Mouse (Mus musculus) stomach, postnatal 0 days (tissue): Measurements from ENCODE around the gene Slc22a23. TPM values are rescaled to one million over a fixed set of nuclear protein-coding genes. Genes with fewer than 3 reads are reported as not detected.

Experiments
- ATAC-seq: fragments of 200-750 bp; cut with Nextera tagmentation; 2 replicates; pipeline ENCODE4 v1.8.0; 2017; ENCODE audit not compliant: low FRiP score, low TSS enrichment
- DNase-seq: peaks from one replicate; pipeline ENCODE4 v3.0.0-alpha.2; 2016; ENCODE audit warnings: low spot score
- H3K27ac ChIP-seq: fragments of 300-500 bp; sonication (generic); replicated peaks from 2 replicates; pipeline ENCODE4 v1.5.1; 2014; ENCODE audit warnings: mild to moderate bottlenecking, control low read depth
- H3K27me3 ChIP-seq: fragments of 300-500 bp; sonication (generic); 2 replicates; pipeline ENCODE4 v1.6.1; 2014; ENCODE audit warnings: low read length; ENCODE audit not compliant: control insufficient read depth, insufficient read depth
- H3K36me3 ChIP-seq: fragments of 300-500 bp; sonication (generic); 2 replicates; pipeline ENCODE4 v1.6.1; 2014; ENCODE audit warnings: low read length, mixed read lengths; ENCODE audit not compliant: control insufficient read depth, insufficient read depth
- H3K4me1 ChIP-seq: fragments of 300-500 bp; sonication (generic); replicated peaks from 2 replicates; pipeline ENCODE4 v1.6.1; 2014; ENCODE audit warnings: antibody characterized with exemption; ENCODE audit not compliant: control insufficient read depth, insufficient read depth
- H3K4me2 ChIP-seq: fragments of 300-500 bp; sonication (generic); replicated peaks from 2 replicates; pipeline ENCODE4 v1.6.1; 2014; ENCODE audit warnings: low read depth, mild to moderate bottlenecking, control low read depth, moderate library complexity
- H3K4me3 ChIP-seq: fragments of 300-500 bp; sonication (generic); 2 replicates; pipeline ENCODE4 v1.5.1; 2014; ENCODE audit warnings: low read depth, low read length, control low read depth
- H3K9ac ChIP-seq: fragments of 300-500 bp; sonication (generic); 2 replicates; pipeline ENCODE4 v1.6.1; 2014; ENCODE audit warnings: mild to moderate bottlenecking, low read length, control low read depth, mixed read lengths
- H3K9me3 ChIP-seq: fragments of 300-500 bp; sonication (generic); 2 replicates; pipeline ENCODE4 v1.6.1; 2016; ENCODE audit warnings: low read length; ENCODE audit not compliant: control insufficient read depth
- CTCF ChIP-seq: IDR thresholded peaks from 2 replicates; pipeline ENCODE4 v1.5.1; 2016; ENCODE audit warnings: antibody characterized with exemption, low read depth, mild to moderate bottlenecking, moderate library complexity
- EP300 ChIP-seq: optimal IDR thresholded peaks from 2 replicates; pipeline ENCODE3; 2016; ENCODE audit warnings: antibody characterized with exemption
- WGBS: fragments of 180-500 bp; shearing (Covaris S2); extraction: QIAGEN DNeasy Blood & Tissue Kit; methylation state at CpG from one replicate; pipeline ENCODE4 v1.1.7; 2014; 5-methylcytosine and 5-hydroxymethylcytosine counted together
- polyA plus RNA-seq: library from polyadenylated mRNA; unstranded; fragments of >200 nt; fragmentation: Nextera tagmentation; extraction: Ambion mirVana; gene quantifications from 2 replicates; pipeline ENCODE4 v1.2.1, GENCODE M21; 2015

The Slc22a23 gene
- polyA plus RNA-seq, 1 experiment from 2014 or later = 6.9 TPM

DNA sequence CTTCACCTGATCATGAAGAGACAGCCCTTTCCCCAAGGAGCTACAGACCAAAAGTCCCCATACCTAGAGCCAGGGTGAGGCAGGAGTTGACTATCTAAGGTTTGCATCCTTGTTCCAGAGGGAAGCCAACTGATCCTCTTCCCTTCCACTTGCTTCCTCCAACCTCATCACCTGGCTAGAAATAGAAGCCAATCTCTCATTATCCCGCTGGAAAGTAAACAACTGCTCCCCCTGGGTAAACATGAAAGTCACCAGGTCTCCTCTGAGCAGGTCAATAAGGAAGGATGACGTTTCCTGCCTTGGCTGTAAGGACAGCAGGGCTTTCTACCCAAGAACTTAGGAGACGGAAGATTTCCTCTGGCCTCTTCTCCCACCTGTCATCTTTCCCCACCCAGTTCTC is 98.2 kb downstream of the Slc22a23 start:
- DNase-seq (peak; percentile 55), ATAC-seq (peak; percentile 91)
- no peaks in the 10 kb centered on the region for H3K9me3 ChIP-seq
- no peak overlapping the region for H3K4me3 ChIP-seq
- peak overlapping the region; percentile 63 for H3K27ac ChIP-seq
- no peak overlapping the region for H3K4me2 ChIP-seq
- H3K4me1 ChIP-seq = 0 out of 2 replicates have a peak, but pooled peaks cover 2% of the 10 kb centered on the region
- H3K9ac ChIP-seq = no peak overlapping the region
- WGBS = 33% methylated on average over 3 of the region's 3 CpGs
- H3K27me3 ChIP-seq = no peaks in the 10 kb centered on the region
- TF ChIP-seq EP300 (no peak), CTCF (no peak)
- H3K36me3 ChIP-seq = no peaks in the 10 kb centered on the region

DNA sequence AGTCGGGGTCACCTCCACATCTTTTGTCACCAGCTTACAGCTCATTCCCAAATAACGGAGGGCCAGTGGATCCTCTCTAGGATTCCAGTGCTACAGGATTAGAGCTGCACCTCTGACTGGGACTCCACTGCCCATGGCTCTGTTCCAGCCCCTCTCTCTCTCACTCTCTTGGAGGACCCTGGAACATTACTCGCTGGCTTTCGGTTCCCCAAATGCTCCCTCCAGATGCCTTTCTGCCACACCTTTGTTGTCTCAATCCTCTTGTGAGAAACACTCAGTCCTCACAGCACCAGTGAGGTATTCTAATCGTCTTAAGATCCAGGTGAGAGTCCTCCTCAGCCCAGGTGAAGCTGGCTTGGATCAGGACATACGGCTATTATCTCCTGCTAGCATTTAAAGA is 99.8 kb downstream of the Slc22a23 start:
- Histone ChIP-seq H3K27me3 (no peaks in the 10 kb centered on the region), H3K4me2 (no peak overlapping the region), H3K4me1 (0 out of 2 replicates have a peak, but pooled peaks cover 2% of the 10 kb centered on the region), H3K9ac (no peak overlapping the region), H3K9me3 (no peaks in the 10 kb centered on the region), H3K4me3 (no peak overlapping the region), H3K36me3 (no peaks in the 10 kb centered on the region), H3K27ac (no peak overlapping the region)
- 64% methylated on average over 6 of the region's 6 CpGs for whole genome bisulfite sequencing
- ATAC-seq (no peak), DNase-seq (no peak)
- no peak for TF ChIP-seq CTCF
- no peak for TF ChIP-seq EP300

DNA sequence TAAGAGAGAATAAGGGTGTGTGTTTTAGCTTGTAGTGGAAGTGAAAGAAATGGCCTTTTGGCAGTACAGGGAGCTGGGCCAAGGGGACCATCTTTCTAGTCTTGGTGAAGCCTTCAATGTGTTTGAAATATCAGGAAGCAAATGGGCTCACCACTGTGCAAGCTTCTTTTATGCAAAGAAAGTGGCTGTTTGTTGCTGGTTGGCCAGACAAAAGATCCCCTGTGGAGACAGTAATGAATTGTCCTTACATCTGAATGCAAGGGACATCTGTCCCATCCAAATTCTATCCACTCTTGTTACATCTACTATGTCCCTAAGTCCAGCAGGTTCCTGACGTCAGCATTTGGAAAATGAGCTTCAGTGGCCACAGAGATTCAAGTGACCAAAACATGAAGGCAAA is 100.8 kb downstream of the Slc22a23 start:
- TF ChIP-seq EP300 = no peak
- TF ChIP-seq CTCF = no peak
- H3K27me3 ChIP-seq = no peaks in the 10 kb centered on the region

DNA sequence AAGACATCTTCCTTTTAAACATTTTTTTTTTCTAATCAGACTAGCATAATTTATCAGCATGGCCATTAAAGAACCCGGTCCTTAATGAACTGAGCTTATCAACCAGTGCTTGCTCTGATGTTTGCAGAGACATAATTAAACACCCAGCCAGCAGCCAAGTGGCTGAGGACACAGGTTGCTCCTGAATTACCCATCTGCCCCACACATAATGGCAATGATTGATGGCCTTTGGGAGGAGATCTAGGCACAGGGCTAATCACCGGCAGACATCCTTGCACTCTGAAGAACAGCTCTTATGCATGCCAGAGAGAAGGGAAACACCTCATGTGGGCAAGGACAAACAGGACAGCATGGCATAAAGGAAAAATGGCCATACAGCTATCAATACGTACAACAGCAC is 102.8 kb downstream of the Slc22a23 start:
- ATAC-seq (no peak), DNase-seq (no peak)
- no peaks in the 10 kb centered on the region for H3K9me3 ChIP-seq
- H3K9ac ChIP-seq = no peak overlapping the region
- H3K36me3 ChIP-seq = no peaks in the 10 kb centered on the region
- TF ChIP-seq EP300 = no peak
- TF ChIP-seq CTCF = no peak
- H3K4me3 ChIP-seq = no peak overlapping the region
- no peaks in the 10 kb centered on the region for H3K4me1 ChIP-seq
- no peak overlapping the region for H3K27ac ChIP-seq
- H3K4me2 ChIP-seq = no peak overlapping the region
- WGBS = 42% methylated on average over 3 of the region's 3 CpGs
- H3K27me3 ChIP-seq = no peaks in the 10 kb centered on the region

More for the DNA sequence above, 100.8 kb downstream of the Slc22a23 start:
- no peak for ATAC-seq
- H3K4me1 ChIP-seq = 0 out of 2 replicates have a peak, but pooled peaks cover 2% of the 10 kb centered on the region
- no peak overlapping the region for H3K9ac ChIP-seq
- no peak overlapping the region for H3K4me3 ChIP-seq
- no peaks in the 10 kb centered on the region for H3K9me3 ChIP-seq
- no peak overlapping the region for H3K4me2 ChIP-seq
- H3K36me3 ChIP-seq = no peaks in the 10 kb centered on the region
- DNase-seq = no peak
- H3K27ac ChIP-seq = no peak overlapping the region
- 71% methylated on average over 1 of the region's 1 CpGs for WGBS

DNA sequence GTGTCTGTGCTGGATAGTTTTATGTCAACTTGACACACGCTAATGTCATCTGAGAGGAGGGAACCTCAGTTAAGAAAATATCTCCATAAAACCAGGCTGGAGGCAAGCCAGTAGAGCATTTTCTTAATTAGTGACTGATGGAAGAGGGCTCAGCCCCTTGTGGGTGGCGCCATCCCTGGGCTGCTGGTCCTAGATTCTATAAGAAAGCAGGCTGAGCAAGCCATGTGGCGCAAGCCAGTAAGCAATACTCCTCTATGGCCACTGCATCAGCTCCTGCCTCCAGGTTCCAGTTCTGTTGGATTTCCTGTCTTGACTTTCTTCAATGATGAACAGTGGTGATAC is 104.9 kb downstream of the Slc22a23 start:
- no peaks in the 10 kb centered on the region for H3K36me3 ChIP-seq
- WGBS = 82% methylated on average over 3 of the region's 3 CpGs
- no peak for TF ChIP-seq EP300
- no peak for TF ChIP-seq CTCF
- no peak for DNase-seq
- no peaks in the 10 kb centered on the region for H3K9me3 ChIP-seq
- no peak overlapping the region for H3K27ac ChIP-seq
- H3K4me3 ChIP-seq = no peak overlapping the region
- H3K9ac ChIP-seq = no peak overlapping the region
- H3K4me2 ChIP-seq = no peak overlapping the region
- H3K4me1 ChIP-seq = no peaks in the 10 kb centered on the region
- no peaks in the 10 kb centered on the region for H3K27me3 ChIP-seq
- no peak for ATAC-seq

DNA sequence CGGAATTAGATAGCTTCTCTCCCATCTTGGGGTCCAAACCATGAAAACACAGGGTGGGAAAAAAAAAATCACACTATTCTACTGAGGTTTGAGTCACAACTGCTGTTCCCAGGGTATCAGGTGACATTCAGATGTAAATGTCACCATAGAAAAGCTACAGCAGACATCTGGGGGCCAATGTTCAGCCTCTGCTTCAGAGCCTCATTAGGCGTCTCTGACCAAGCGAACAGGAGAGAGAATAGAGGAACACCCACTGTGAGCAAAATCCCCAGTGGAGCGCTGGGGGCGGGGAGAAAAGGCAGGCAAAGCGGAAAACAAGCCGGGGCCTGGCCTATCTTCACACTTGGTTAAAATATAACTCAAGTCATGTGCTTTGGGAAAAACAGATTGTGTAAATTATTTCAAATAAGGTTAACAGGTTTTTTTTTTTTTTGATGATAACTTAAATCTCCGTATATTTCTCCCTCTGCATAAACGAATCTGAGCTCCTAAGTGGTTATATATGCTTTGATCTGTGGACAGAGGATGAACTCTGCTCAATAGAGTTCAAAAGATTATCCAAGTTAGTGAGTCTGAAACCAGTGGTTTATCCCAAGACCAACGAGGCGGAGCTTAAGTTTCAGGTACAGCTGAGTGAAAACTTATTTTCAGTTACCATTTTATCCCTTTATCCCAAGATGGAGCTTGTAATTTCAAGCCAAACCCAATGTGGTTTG is 105.5 kb downstream of the Slc22a23 start:
- ATAC-seq = peak; percentile 80
- TF ChIP-seq EP300 = no peak
- TF ChIP-seq CTCF = no peak
- Histone ChIP-seq H3K27me3 (no peaks in the 10 kb centered on the region), H3K27ac (no peak overlapping the region; the same call in 1 of the 2 replicates), H3K4me1 (no peaks in the 10 kb centered on the region), H3K4me2 (no peak overlapping the region), H3K4me3 (no peak overlapping the region), H3K9me3 (no peaks in the 10 kb centered on the region), H3K36me3 (no peaks in the 10 kb centered on the region), H3K9ac (no peak overlapping the region)
- WGBS = 40% methylated on average over 11 of the region's 11 CpGs
- peak; percentile 85 for DNase-seq
